Mouse (Mus musculus) MEL (cell line): Measurements from ENCODE around the gene Gm21988. TPM values are rescaled to one million over a fixed set of nuclear protein-coding genes. Genes with fewer than 3 reads are reported as not detected.

Source experiments
- DNase-seq: peaks from one replicate; pipeline ENCODE4 v3.0.0; 2011; ENCODE audit warnings: low read depth, low spot score
- H3K27ac ChIP-seq: 2 replicates; pipeline ENCODE4 v1.5.1; 2012; ENCODE audit warnings: low read depth, mild to moderate bottlenecking, control low read depth, low read length, moderate library complexity; ENCODE audit not compliant: control insufficient read depth
- H3K27me3 ChIP-seq, 2 experiments: fragments of 150-350 bp in 1 of 2; sonication (generic) in 1 of 2; 2 replicates each; pipeline ENCODE4 v1.6.1; 2012; ENCODE audit warnings: low read length in 2 of 2, mild to moderate bottlenecking in 2 of 2, improper control_type of control experiment in 1 of 2, moderate library complexity in 1 of 2; ENCODE audit not compliant: insufficient read depth in 2 of 2, control insufficient read depth in 1 of 2
- H3K36me3 ChIP-seq, 2 experiments: 2 replicates each; pipeline ENCODE4 v1.6.1; 2012 to 2014; ENCODE audit warnings: low read length in 2 of 2, improper control_type of control experiment in 1 of 2, inconsistent platforms in 1 of 2, mild to moderate bottlenecking in 1 of 2; ENCODE audit not compliant: insufficient read depth in 2 of 2, control insufficient read depth in 1 of 2
- H3K4me1 ChIP-seq, 2 experiments: fragments of 150-350 bp in 1 of 2; sonication (generic) in 1 of 2; 2 replicates each; pipeline ENCODE4 v1.6.1; 2012; ENCODE audit warnings: low read length in 2 of 2, improper control_type of control experiment in 1 of 2, mild to moderate bottlenecking in 1 of 2; ENCODE audit not compliant: insufficient read depth in 2 of 2, control insufficient read depth in 1 of 2
- H3K4me3 ChIP-seq, 2 experiments: fragments of 150-350 bp in 1 of 2; sonication (generic) in 1 of 2; 2 replicates each; pipeline ENCODE4 v1.5.1; 2012; ENCODE audit warnings: low read depth in 2 of 2, low read length in 2 of 2, mild to moderate bottlenecking in 2 of 2, moderate library complexity in 2 of 2, control low read depth in 1 of 2, improper control_type of control experiment in 1 of 2; ENCODE audit not compliant: control insufficient read depth in 1 of 2, insufficient read depth in 1 of 2
- H3K79me2 ChIP-seq: 2 replicates; pipeline ENCODE4 v1.6.1; 2012; ENCODE audit warnings: mild to moderate bottlenecking, low read length, moderate library complexity; ENCODE audit not compliant: control insufficient read depth, poor library complexity, insufficient read depth
- H3K9ac ChIP-seq: 2 replicates; pipeline ENCODE4 v1.6.1; 2012; ENCODE audit warnings: low read depth, mild to moderate bottlenecking, control low read depth, low read length, moderate library complexity; ENCODE audit not compliant: control insufficient read depth, poor library complexity, severe bottlenecking
- H3K9me3 ChIP-seq: fragments of 150-350 bp; sonication (generic); replicated peaks from 2 replicates; pipeline ENCODE4 v1.6.1; 2012; ENCODE audit warnings: mild to moderate bottlenecking, low read length, improper control_type of control experiment, moderate library complexity; ENCODE audit not compliant: insufficient read depth
- CHD2 ChIP-seq: IDR thresholded peaks from 2 replicates; pipeline ENCODE4 v1.6.1; 2011; ENCODE audit warnings: low read length, improper control_type of control experiment
- CTCF ChIP-seq, 3 experiments: IDR thresholded peaks in 2 of 3; conservative IDR thresholded peaks in 1 of 3; 2 replicates each; pipeline ENCODE4 v1.5.1; 2011 to 2012; ENCODE audit warnings: low read length in 3 of 3, low read depth in 2 of 3, mild to moderate bottlenecking in 2 of 3, improper control_type of control experiment in 1 of 3, inconsistent platforms in 1 of 3, mixed read lengths in 1 of 3, moderate library complexity in 1 of 3; ENCODE audit not compliant: control insufficient read depth in 1 of 3, insufficient read depth in 1 of 3, poor library complexity in 1 of 3, severe bottlenecking in 1 of 3
- ELF1 ChIP-seq: IDR thresholded peaks from 2 replicates; pipeline ENCODE4 v1.6.1; 2014; ENCODE audit warnings: low read depth, mild to moderate bottlenecking, inconsistent platforms, low read length, improper control_type of control experiment, moderate library complexity
- ETS1 ChIP-seq: IDR thresholded peaks from 2 replicates; pipeline ENCODE4 v1.6.1; 2012; ENCODE audit warnings: low read depth, mild to moderate bottlenecking, inconsistent platforms, low read length, improper control_type of control experiment, moderate library complexity
- GATA1 ChIP-seq: IDR thresholded peaks from 2 replicates; pipeline ENCODE4 v1.6.1; 2011; ENCODE audit warnings: low read depth, low read length, improper control_type of control experiment
- JUND ChIP-seq: IDR thresholded peaks from 2 replicates; pipeline ENCODE4 v1.6.1; 2011; ENCODE audit warnings: low read depth, mild to moderate bottlenecking, improper control_type of control experiment, low read length
- MAFK ChIP-seq: IDR thresholded peaks from 2 replicates; pipeline ENCODE4 v1.6.1; 2011; ENCODE audit warnings: low read depth, mild to moderate bottlenecking, low read length, improper control_type of control experiment, borderline replicate concordance
- MAX ChIP-seq: IDR thresholded peaks from 2 replicates; pipeline ENCODE4 v1.6.1; 2011; ENCODE audit warnings: low read length, improper control_type of control experiment
- MAZ ChIP-seq: IDR thresholded peaks from 2 replicates; pipeline ENCODE4 v1.6.1; 2012; ENCODE audit warnings: low read depth, mild to moderate bottlenecking, inconsistent platforms, low read length, improper control_type of control experiment
- MYC ChIP-seq: IDR thresholded peaks from 2 replicates; pipeline ENCODE4 v1.6.1; 2011; ENCODE audit warnings: low read depth, mild to moderate bottlenecking, low read length, improper control_type of control experiment, moderate library complexity
- POLR2A ChIP-seq, 2 experiments: IDR thresholded peaks; 2 replicates each; pipeline ENCODE4 v1.6.1; 2011 to 2012; ENCODE audit warnings: low read length in 2 of 2, mild to moderate bottlenecking in 2 of 2, control low read depth in 1 of 2, improper control_type of control experiment in 1 of 2, low read depth in 1 of 2, moderate library complexity in 1 of 2; ENCODE audit not compliant: control insufficient read depth in 1 of 2, insufficient read depth in 1 of 2, poor library complexity in 1 of 2
- RCOR1 ChIP-seq: IDR thresholded peaks from 2 replicates; pipeline ENCODE4 v1.6.1; 2012; ENCODE audit warnings: low read depth, mild to moderate bottlenecking, inconsistent platforms, low read length, improper control_type of control experiment
- TAL1 ChIP-seq: IDR thresholded peaks from 2 replicates; pipeline ENCODE4 v1.6.1; 2012; ENCODE audit warnings: mild to moderate bottlenecking, inconsistent platforms, low read length, moderate library complexity, mixed read lengths
- TCF12 ChIP-seq: IDR thresholded peaks from 2 replicates; pipeline ENCODE4 v1.6.1; 2014; ENCODE audit warnings: low read depth, mild to moderate bottlenecking, inconsistent platforms, low read length, improper control_type of control experiment, moderate library complexity
- UBTF ChIP-seq: IDR thresholded peaks from 2 replicates; pipeline ENCODE4 v1.6.1; 2012; ENCODE audit warnings: low read depth, mild to moderate bottlenecking, inconsistent platforms, low read length, improper control_type of control experiment, moderate library complexity, borderline replicate concordance; ENCODE audit not compliant: insufficient read depth
- USF2 ChIP-seq, 2 experiments: IDR thresholded peaks; 2 replicates each; pipeline ENCODE4 v1.6.1; 2011 to 2012; ENCODE audit warnings: improper control_type of control experiment in 2 of 2, low read length in 2 of 2, borderline replicate concordance in 1 of 2, inconsistent platforms in 1 of 2, low read depth in 1 of 2, mild to moderate bottlenecking in 1 of 2; ENCODE audit not compliant: insufficient read depth in 1 of 2
- ZC3H11A ChIP-seq: IDR thresholded peaks from 2 replicates; pipeline ENCODE4 v1.6.1; 2012; ENCODE audit warnings: low read depth, mild to moderate bottlenecking, inconsistent platforms, low read length, improper control_type of control experiment
- ZMIZ1 ChIP-seq: IDR thresholded peaks from 2 replicates; pipeline ENCODE4 v1.6.1; 2012; ENCODE audit warnings: low read depth, mild to moderate bottlenecking, inconsistent platforms, low read length, improper control_type of control experiment, moderate library complexity
- ZNF384 ChIP-seq: IDR thresholded peaks from 2 replicates; pipeline ENCODE4 v1.6.1; 2012; ENCODE audit warnings: low read depth, mild to moderate bottlenecking, inconsistent platforms, low read length, improper control_type of control experiment
- polyA plus RNA-seq, 2 experiments: library from polyadenylated mRNA; stranded (reverse) in 1 of 2; unstranded in 1 of 2; fragments of >175 nt in 1 of 2; fragments of >200 nt in 1 of 2; gene quantifications; 2 replicates each; pipeline versions ENCODE4 v1.2.1 to v1.2.4; 2012; ENCODE audit warnings: low replicate concordance in 2 of 2, low read depth in 1 of 2; ENCODE audit not compliant: insufficient read length in 2 of 2, insufficient read depth in 1 of 2, missing spikeins in 1 of 2
- total RNA-seq: library from RNA; depleted of rRNA; stranded (reverse); fragments of 300-350 nt; gene quantifications from 2 replicates; pipeline ENCODE4 v1.2.3, GENCODE M21; 2012

Gm21988 gene
- total and polyA plus RNA-seq, 3 experiments: 3.7 to 4.1 TPM; not detected in 1

DNA sequence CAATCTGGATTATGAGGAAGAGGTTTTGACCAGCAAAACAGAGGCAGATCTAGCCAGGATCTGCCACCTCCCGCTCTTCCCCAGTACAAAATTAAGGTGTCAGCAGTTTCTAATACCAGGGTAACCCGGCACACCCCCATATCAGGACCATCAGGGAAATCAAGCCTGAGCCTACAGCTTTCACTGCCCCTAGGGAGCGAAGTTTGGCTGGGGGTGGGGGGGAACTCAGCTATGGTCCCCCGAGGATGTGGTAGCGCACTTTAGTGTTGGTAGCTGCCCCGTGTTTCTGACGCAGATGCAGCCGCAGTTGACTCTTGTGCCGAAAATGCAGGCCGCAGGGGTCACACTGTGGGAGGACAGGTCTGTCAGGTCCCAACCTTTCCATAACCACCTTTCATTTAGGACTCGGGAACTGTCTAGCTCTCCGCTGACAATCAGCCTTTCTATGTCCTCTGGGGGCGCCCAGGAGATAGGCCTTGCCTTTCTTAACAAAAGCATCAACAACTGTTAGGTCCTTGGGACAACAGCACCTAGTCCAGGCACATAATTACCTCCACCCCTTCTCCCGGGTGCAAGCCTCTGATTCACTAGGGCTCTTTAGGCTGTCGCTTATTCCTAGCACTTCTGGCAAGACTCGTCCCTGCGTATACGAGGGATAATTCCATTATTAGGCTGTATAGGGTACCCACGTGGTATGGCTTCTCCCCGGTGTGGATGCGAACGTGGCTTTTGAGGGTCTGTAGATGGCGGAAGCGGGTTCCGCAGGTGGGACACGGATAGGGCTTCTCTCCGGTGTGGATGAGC lies 13.6 kb downstream of the Gm21988 start:
- H3K9ac ChIP-seq: no peak overlapping the region
- no peaks in the 10 kb centered on the region for H3K27me3 ChIP-seq

DNA sequence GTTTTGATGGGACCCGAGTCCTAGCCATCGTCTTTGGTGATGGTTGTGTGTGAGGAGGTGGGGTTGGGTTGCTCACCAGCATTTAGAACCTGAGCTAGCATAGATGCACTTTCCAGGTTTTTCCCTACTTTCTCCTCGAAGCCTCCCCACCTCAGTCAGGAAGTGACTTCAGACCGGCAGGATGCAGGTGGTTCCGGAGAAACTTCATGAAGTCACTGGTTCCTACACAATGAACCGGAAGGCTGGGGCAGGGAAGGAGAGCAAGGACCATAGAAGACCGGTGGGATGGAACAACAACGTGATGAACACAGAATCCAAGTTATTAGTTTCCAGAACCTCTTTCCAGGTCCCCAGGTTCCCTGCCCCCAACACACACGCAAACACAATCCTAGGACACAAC lies 15.9 kb downstream of the Gm21988 start:
- Histone ChIP-seq H3K27me3 (no peaks in the 10 kb centered on the region), H3K4me3 (no peak overlapping the region), H3K9me3 (no peaks in the 10 kb centered on the region), H3K9ac (no peak overlapping the region), H3K4me1 (peaks cover 5 to 7% of the 10 kb centered on the region in 2 experiments; a peak in 3 of 4 replicates), H3K27ac (no peak overlapping the region), H3K79me2 (peaks cover 5% of the 10 kb centered on the region; the same call in 1 of the 2 replicates)
- no peak for DNase-seq
- TF ChIP-seq POLR2A (IDR thresholded peaks at IDR 0.05; ENCODE audit: control insufficient read depth in 1 of 2, insufficient read depth in 1 of 2, low read depth in 1 of 2, low read length in 2 of 2, poor library complexity in 1 of 2): no peak
- no peak for TF ChIP-seq GATA1
- no peak for TF ChIP-seq CTCF (IDR thresholded peaks at IDR 0.05 in 2 of 3, conservative IDR thresholded peaks at IDR 0.05 in 1 of 3; ENCODE audit: control insufficient read depth in 1 of 3, insufficient read depth in 1 of 3, low read depth in 2 of 3, low read length in 3 of 3, poor library complexity in 1 of 3, severe bottlenecking in 1 of 3)
- TF ChIP-seq ZMIZ1: no peak
- TF ChIP-seq TAL1: no peak
- no peak for TF ChIP-seq MAX
- TF ChIP-seq ZC3H11A: no peak
- TF ChIP-seq UBTF: no peak
- TF ChIP-seq TCF12: no peak
- TF ChIP-seq CHD2: no peak
- no peak for TF ChIP-seq USF2 (IDR thresholded peaks at IDR 0.05; ENCODE audit: borderline replicate concordance in 1 of 2, insufficient read depth in 1 of 2, low read depth in 1 of 2, low read length in 2 of 2)
- no peak for TF ChIP-seq ELF1
- TF ChIP-seq MAZ: no peak
- TF ChIP-seq, all 39 proteins: peak for 0
- H3K36me3 ChIP-seq: peaks cover 0 to 5% of the 10 kb centered on the region in 2 experiments; a peak in 2 of 4 replicates

More for the DNA sequence above, 13.6 kb downstream of the Gm21988 start:
- peaks cover 5 to 12% of the 10 kb centered on the region in 2 experiments; a peak in 3 of 4 replicates for H3K4me1 ChIP-seq
- H3K4me3 ChIP-seq: no peak overlapping the region
- no peak for TF ChIP-seq MAX
- no peak for TF ChIP-seq MYC
- 0 out of 2 replicates have a peak, but pooled peaks have one; percentile 10 for TF ChIP-seq MAFK
- TF ChIP-seq ETS1: no peak
- no peak for TF ChIP-seq MAZ
- TF ChIP-seq JUND: no peak
- TF ChIP-seq ZNF384: no peak
- no peak for TF ChIP-seq RCOR1
- H3K9me3 ChIP-seq: no peaks in the 10 kb centered on the region
- H3K27ac ChIP-seq: no peak overlapping the region
- no peaks in the 10 kb centered on the region; a peak in 1 of 4 replicates for H3K36me3 ChIP-seq
- H3K79me2 ChIP-seq: peaks cover 2% of the 10 kb centered on the region; the same call in 1 of the 2 replicates
- no peak for DNase-seq
